Mouse (Mus musculus) brown adipose tissue, adult 24 weeks (tissue): ENCODE data around the gene Ap2a2. TPM values are rescaled to one million over a fixed set of nuclear protein-coding genes. Genes with fewer than 3 reads are reported as not detected.

ENCODE experiments used
- H3K27ac ChIP-seq: fragments of 200-500 bp; replicated peaks from 2 replicates; pipeline ENCODE4 v1.5.1; 2012; ENCODE audit warnings: low read depth, mild to moderate bottlenecking, low read length
- H3K4me1 ChIP-seq: fragments of 200-500 bp; 2 replicates; pipeline ENCODE4 v1.6.1; 2012; ENCODE audit warnings: low read length, mixed read lengths; ENCODE audit not compliant: control insufficient read depth, insufficient read depth, insufficient read length
- H3K4me3 ChIP-seq: fragments of 200-500 bp; 2 replicates; pipeline ENCODE4 v1.5.1; 2012; ENCODE audit warnings: low read depth, mild to moderate bottlenecking, low read length, moderate library complexity; ENCODE audit not compliant: insufficient read depth
- polyA plus RNA-seq: library from polyadenylated mRNA; stranded (reverse); fragments of >200 nt; gene quantifications from 2 replicates; pipeline ENCODE4 v1.2.4, GENCODE M21; 2012; ENCODE audit not compliant: missing spikeins, insufficient read depth, insufficient read length

Ap2a2 gene
- polyA plus RNA-seq, 1 experiment = 42.7 TPM

- H3K4me1 ChIP-seq = peaks cover 7% of the 10 kb centered on the region; the same call in 1 of the 2 replicates
- H3K4me3 ChIP-seq = no peak overlapping the region
- no peak overlapping the region for H3K27ac ChIP-seq
These were observed 19.4 kb upstream of the Ap2a2 start for GRCm38 (mm10) chr7:141542588-141542987.

GRCm38 (mm10) chr7:141544654-141545053 is 17.3 kb upstream of the Ap2a2 start:
- Histone ChIP-seq H3K4me3 (no peak overlapping the region), H3K4me1 (0 out of 2 replicates have a peak, but pooled peaks cover 4% of the 10 kb centered on the region), H3K27ac (no peak overlapping the region)

GRCm38 (mm10) chr7:141549432-141550061 is 12.4 kb upstream of the Ap2a2 start:
- H3K4me3 ChIP-seq = no peak overlapping the region
- H3K27ac ChIP-seq = peak overlapping the region; percentile 70
- H3K4me1 ChIP-seq = no peaks in the 10 kb centered on the region

GRCm38 (mm10) chr7:141550464-141550863 is 11.5 kb upstream of the Ap2a2 start:
- peak overlapping the region; percentile 70 for H3K27ac ChIP-seq
- H3K4me1 ChIP-seq = no peaks in the 10 kb centered on the region
- H3K4me3 ChIP-seq = no peak overlapping the region

- peak overlapping the region; percentile 25; the same call in 1 of the 2 replicates for H3K27ac ChIP-seq
- no peaks in the 10 kb centered on the region for H3K4me1 ChIP-seq
- no peak overlapping the region for H3K4me3 ChIP-seq
These were observed 3.6 kb upstream of the Ap2a2 start for GRCm38 (mm10) chr7:141558329-141558776.

DNA sequence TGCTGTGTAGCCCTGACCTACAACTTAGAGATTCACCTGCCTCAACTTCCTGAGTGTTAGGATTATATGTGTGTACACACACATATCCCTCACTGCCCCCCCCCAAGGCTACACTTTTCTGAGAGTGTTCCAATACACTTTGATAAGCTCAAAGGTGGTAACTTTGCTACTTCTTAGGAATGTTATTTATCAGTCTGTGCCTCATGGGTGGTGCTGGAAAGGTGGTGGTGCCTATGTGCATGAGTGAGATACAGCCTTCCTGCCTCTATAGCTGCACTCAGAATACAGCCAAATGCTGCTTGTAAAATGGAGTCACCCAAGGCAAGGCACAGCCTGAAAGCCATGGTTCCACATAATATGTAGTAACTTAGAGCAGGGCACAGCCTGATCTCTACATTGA is 3.0 kb upstream of the Ap2a2 start:
- H3K4me3 ChIP-seq = no peak overlapping the region
- no peaks in the 10 kb centered on the region for H3K4me1 ChIP-seq

DNA sequence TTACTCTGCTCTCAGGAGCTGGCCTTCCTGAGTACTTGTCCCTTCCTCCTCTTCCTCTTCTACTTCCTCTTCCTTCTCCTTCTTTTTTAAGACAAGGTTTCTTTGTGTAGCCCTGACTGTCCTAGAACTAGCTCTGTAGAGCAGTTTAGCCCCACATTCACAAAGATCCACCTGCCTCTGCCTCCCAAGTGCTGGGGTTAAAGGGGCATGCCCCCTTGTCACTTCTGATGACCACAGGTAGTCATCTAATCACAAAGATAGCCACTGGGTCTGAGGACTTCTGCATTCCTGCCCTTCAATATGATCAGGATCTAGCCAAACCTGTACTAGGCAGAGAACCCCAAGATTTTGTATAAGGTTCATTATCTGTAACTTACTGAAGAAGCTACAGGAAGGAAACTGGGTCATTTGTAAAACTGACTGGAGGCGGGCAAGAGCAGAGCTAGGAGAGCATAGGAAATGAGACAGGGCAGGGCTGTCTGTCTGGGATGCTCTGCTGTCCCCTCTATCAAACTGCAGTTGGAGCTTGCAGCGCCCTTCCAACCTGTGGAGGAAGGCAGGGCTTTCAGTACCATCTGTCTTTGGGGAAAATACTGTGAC is 2.1 kb upstream of the Ap2a2 start:
- H3K4me3 ChIP-seq = no peak overlapping the region
- peak overlapping the region; percentile 70 for H3K27ac ChIP-seq
- H3K4me1 ChIP-seq = peaks cover 5% of the 10 kb centered on the region

More for the DNA sequence above, 3.0 kb upstream of the Ap2a2 start:
- H3K27ac ChIP-seq = peak overlapping the region; percentile 55; the same call in 1 of the 2 replicates

DNA sequence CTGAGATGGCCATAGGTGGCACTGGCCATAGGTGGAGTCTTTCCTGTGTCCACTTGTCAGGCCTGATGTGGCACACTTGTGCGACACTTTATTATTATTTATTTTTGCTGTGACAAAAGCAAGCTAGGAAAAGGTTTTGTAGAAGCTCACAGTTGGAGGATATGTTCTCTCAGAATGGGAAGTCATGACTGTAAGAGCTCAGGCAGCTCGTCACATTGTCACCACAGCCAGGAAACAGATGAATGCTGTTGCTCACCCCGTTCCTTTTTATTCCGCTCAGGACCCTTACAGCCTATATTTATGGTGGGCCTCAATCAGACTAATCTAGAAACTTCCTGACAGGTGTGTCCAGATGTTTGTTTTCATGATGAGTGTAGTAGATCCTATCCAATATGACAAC is 1.5 kb upstream of the Ap2a2 start:
- Histone ChIP-seq H3K27ac (peak overlapping the region; percentile 70), H3K4me3 (no peak overlapping the region), H3K4me1 (peaks cover 8% of the 10 kb centered on the region)

- Histone ChIP-seq H3K4me1 (peaks cover 10% of the 10 kb centered on the region), H3K4me3 (peak overlapping the region; percentile 97), H3K27ac (peak overlapping the region; percentile 70)
These were observed 463 bp downstream of the Ap2a2 start for GRCm38 (mm10) chr7:141562421-141562851.

- peaks cover 10% of the 10 kb centered on the region for H3K4me1 ChIP-seq
- H3K27ac ChIP-seq = peak overlapping the region; percentile 65
- peak overlapping the region; percentile 97 for H3K4me3 ChIP-seq
These were observed 967 bp downstream of the Ap2a2 start for GRCm38 (mm10) chr7:141562852-141563427.

DNA sequence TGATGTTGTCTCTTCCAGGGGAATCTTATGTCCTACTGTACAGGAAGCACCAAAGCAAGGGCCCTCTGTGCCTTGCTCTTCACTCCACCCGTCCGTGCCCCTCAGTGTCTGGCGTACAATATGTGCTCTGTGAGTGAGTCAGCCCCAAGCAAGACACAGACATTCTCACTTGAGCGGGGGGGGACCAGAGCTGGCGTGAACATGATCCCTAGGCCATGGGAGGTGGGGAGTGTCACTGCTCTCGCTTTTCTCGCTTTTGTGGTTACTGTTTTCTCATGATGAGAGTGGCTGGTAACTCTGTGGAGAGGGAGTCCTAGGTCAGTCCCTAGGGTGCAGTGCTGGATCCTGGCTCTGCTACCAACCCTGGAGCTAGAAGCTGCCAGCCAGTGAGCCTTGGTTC is 2.6 kb downstream of the Ap2a2 start:
- Histone ChIP-seq H3K4me1 (peaks cover 10% of the 10 kb centered on the region), H3K27ac (peak overlapping the region; percentile 29), H3K4me3 (0 out of 2 replicates have a peak overlapping the region, but pooled peaks have one; percentile 19)

DNA sequence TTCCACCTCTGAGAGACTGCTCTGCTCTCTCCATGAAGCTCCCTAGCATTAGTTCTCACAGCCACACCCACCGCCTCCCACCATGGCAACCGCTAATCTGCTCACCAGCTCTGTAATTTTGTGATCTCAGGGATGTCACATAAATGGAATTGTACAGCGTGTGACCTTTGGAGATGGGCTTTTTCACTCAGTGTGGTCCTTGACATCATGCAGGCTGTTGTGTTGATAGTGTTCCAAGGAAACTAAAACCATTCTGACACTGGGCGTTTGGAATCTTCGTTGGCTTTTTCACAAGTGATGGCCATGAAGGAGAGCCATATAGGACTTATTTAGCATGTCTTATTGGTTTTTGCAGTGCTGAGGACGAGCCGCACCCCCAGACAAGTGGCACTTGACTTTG is 4.6 kb downstream of the Ap2a2 start:
- Histone ChIP-seq H3K4me3 (no peak overlapping the region), H3K27ac (no peak overlapping the region), H3K4me1 (peaks cover 18% of the 10 kb centered on the region)

DNA sequence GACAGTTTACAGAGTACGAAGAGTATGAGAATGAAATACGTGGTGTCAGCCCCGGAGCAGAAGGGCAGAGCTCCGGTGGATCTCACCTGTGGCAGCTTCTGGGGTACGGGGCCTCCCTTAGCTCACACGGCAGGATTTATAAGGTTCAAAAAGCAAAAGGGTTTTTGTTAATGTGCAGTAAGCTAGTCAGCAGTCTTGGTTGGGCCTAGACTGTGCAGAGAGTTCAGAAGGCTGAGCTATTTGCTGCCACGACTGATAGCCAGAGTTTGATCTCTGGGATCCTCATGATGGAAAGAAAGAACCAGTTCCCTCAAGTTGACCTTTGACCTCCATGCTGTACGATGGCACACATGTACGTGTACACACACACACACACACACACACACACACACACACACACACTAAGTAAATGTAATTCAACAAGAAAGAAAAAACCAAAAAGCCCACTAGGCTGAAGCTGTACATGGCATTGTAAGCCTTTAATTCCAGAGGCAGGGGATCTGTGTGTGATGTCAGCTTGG is 7.4 kb downstream of the Ap2a2 start:
- no peak overlapping the region for H3K4me3 ChIP-seq
- H3K27ac ChIP-seq = no peak overlapping the region; the same call in 1 of the 2 replicates
- H3K4me1 ChIP-seq = peaks cover 19% of the 10 kb centered on the region

- H3K4me3 ChIP-seq = no peak overlapping the region
- H3K4me1 ChIP-seq = peaks cover 14% of the 10 kb centered on the region
- H3K27ac ChIP-seq = no peak overlapping the region
These were observed 7.9 kb downstream of the Ap2a2 start for GRCm38 (mm10) chr7:141569916-141570315.

DNA sequence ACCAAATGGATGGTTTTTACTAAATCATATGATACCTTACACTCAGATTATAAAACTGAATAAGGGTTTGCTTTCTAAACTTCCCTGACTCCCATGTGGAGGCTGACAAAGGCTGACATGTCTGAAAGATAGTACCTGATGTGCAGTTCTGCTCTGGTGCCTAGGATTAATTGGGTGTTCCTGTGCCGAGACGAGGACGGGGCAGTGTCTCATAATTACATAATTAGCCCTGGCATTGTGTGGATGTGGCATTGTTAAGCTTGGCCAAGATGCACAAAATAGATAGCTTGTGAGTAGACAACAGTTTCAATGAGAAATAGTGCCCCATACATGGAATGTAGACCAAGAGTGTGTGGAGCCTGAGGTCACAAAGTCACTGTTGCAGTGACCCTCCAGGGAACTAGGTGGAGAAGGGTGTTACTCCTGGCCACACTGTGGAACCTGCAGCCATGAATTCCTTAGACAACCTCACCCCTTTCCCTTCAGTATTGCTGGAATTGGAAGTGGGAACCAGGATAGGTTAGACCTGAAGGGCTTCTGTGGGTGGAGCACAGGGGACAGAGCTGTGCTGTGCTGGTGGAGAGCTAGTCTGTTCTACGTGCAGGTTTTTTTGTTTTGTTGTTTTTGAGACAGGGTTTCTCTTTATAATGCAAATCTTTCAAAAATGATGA is 8.8 kb downstream of the Ap2a2 start:
- peaks cover 9% of the 10 kb centered on the region for H3K4me1 ChIP-seq
- no peak overlapping the region for H3K4me3 ChIP-seq
- H3K27ac ChIP-seq = no peak overlapping the region
